8 mouse cellular contexts compared by ENCODE assay signal in the genomic region with DNA sequence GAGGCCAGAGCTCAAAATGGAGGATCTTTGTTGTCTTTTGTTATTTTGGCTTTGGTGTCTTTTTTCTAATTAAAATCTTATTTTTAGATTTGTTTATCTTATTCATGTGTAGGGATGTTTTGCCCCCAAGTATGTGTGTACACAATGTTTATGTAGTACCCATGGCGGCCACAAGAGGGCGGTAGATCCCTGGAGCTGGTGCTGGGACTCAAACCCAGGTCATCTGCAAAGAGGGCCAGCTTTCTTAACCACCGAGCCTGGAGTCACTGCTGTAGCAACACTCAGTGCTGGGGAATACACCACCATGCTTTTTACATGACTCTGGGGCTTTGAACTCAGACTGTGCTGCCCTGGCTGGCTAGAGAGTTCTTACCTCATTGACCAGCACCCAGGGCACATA. TPM values are rescaled to one million over a fixed set of nuclear protein-coding genes. Genes with fewer than 3 reads are reported as not detected.
A peak's percentile ranks its signal among the peaks of the same experiment; 100 is the strongest.
DNase-seq lines count a peak whose midpoint lies in the region; ATAC-seq and TF ChIP-seq lines count a peak whose summit lies in the region.

No protein-coding gene starts in this region.

- H3K36me3 ChIP-seq in forebrain, postnatal 0 days (ENCODE audit: insufficient read depth) = peaks cover 19% of the 10 kb centered on the region
- peaks cover 12% of the 10 kb centered on the region for H3K36me3 ChIP-seq in forebrain, embryonic 15.5 days

- ATAC-seq in forebrain, postnatal 0 days = no peak
- no peak for ATAC-seq in forebrain, embryonic 15.5 days (replicated peaks)
- 0 out of 2 replicates have a peak, but pooled peaks have one; percentile 5 for ATAC-seq in megakaryocyte progenitor cell, adult 5-6 weeks (replicated peaks; ENCODE audit: poor library complexity)

- no peak overlapping the region for H3K27ac ChIP-seq in forebrain, postnatal 0 days (ENCODE audit: low read depth, low read length)
- no peak overlapping the region for H3K27ac ChIP-seq in forebrain, embryonic 15.5 days (replicated peaks)
- H3K27ac ChIP-seq in embryonic fibroblast, embryonic 13.5 days (ENCODE audit: insufficient read depth, low read length) = no peak overlapping the region

- WGBS in forebrain, postnatal 0 days = 5% methylated on average over 3 of the region's 3 CpGs
- 3% methylated on average over 3 of the region's 3 CpGs for WGBS in forebrain, embryonic 15.5 days

- no peak overlapping the region for H3K4me2 ChIP-seq in forebrain, postnatal 0 days (ENCODE audit: low read depth)
- H3K4me2 ChIP-seq in forebrain, embryonic 15.5 days (replicated peaks) = no peak overlapping the region

- DNase-seq in forebrain, postnatal 0 days = peak; percentile 41
- peak; percentile 62 for DNase-seq in urinary bladder, postnatal 14 days (ENCODE audit: low spot score)
- no peak for DNase-seq in urinary bladder, postnatal 4 days (ENCODE audit: low spot score in 2 of 2)
- peak; percentile 71 to 77 for DNase-seq in thymus, postnatal 36 days
- no peak for DNase-seq in heart, adult 9 months (ENCODE audit: low spot score in 2 of 2)

- 0 out of 2 replicates have a peak, but pooled peaks cover 5% of the 10 kb centered on the region for H3K4me1 ChIP-seq in forebrain, postnatal 0 days (ENCODE audit: insufficient read depth)
- H3K4me1 ChIP-seq in forebrain, embryonic 15.5 days = peaks cover 39% of the 10 kb centered on the region
- H3K4me1 ChIP-seq in embryonic fibroblast, embryonic 13.5 days (ENCODE audit: control insufficient read depth, insufficient read depth, low read length) = peaks cover 5% of the 10 kb centered on the region

- H3K9ac ChIP-seq in forebrain, postnatal 0 days = no peak overlapping the region
- H3K9ac ChIP-seq in forebrain, embryonic 15.5 days (replicated peaks) = no peak overlapping the region

- TF ChIP-seq CTCF in forebrain, postnatal 0 days (IDR thresholded peaks at IDR 0.05; ENCODE audit: low read depth) = peak; percentile 81
- peak; percentile 75 for TF ChIP-seq CTCF in embryonic fibroblast, embryonic 13.5 days (IDR thresholded peaks at IDR 0.05; ENCODE audit: borderline replicate concordance, insufficient read depth, low read length)

- no peak for TF ChIP-seq POLR2A in embryonic fibroblast, embryonic 13.5 days (IDR thresholded peaks at IDR 0.05; ENCODE audit: low read depth, low read length)

- no peaks in the 10 kb centered on the region for H3K9me3 ChIP-seq in forebrain, postnatal 0 days (ENCODE audit: low read length)
- H3K9me3 ChIP-seq in forebrain, embryonic 15.5 days = no peaks in the 10 kb centered on the region

- H3K4me3 ChIP-seq in forebrain, postnatal 0 days (ENCODE audit: low read depth, low read length) = no peak overlapping the region
- H3K4me3 ChIP-seq in forebrain, embryonic 15.5 days = no peak overlapping the region
- no peak overlapping the region for H3K4me3 ChIP-seq in embryonic fibroblast, embryonic 13.5 days (ENCODE audit: insufficient read depth, low read length)

- no peaks in the 10 kb centered on the region; the same call in 1 of the 2 replicates for H3K27me3 ChIP-seq in forebrain, postnatal 0 days (ENCODE audit: insufficient read depth, low read length)
- 0 out of 2 replicates have a peak, but pooled peaks cover 5% of the 10 kb centered on the region for H3K27me3 ChIP-seq in forebrain, embryonic 15.5 days

RNA-seq across cellular contexts. Expression of gene Mpv17l2, which starts 2.6 kb away (rescaled TPM):
- total RNA-seq in forebrain, postnatal 0 days (2014; rRNA removed) = 33.7 and 39.9 TPM in 2 replicates
- polyA plus RNA-seq in forebrain, postnatal 0 days (2015; fragmentation: Nextera tagmentation; extraction: Ambion mirVana) = 60.4 and 61.9 TPM in 2 replicates
- polyA plus RNA-seq in forebrain, embryonic 15.5 days (2015; fragmentation: Nextera tagmentation; extraction: Ambion mirVana) = 51.5 and 57.7 TPM in 2 replicates
- polyA plus RNA-seq in embryonic fibroblast, embryonic 13.5 days (2011; ENCODE audit: insufficient read length, low read depth, missing spikeins) = 29.1 and 32.6 TPM in 2 replicates
- 37.4 and 41.4 TPM in 2 replicates for total RNA-seq in megakaryocyte progenitor cell, adult 5-6 weeks (2015)
- 10.2 and 10.4 TPM in 2 replicates for total RNA-seq in megakaryocyte progenitor cell, adult 5-6 weeks (2017)

RNA-seq across cellular contexts. Expression of gene Rab3a, which starts 8.9 kb away (rescaled TPM):
- 450 and 499 TPM in 2 replicates for total RNA-seq in forebrain, postnatal 0 days (2014; rRNA removed)
- polyA plus RNA-seq in forebrain, postnatal 0 days (2015; fragmentation: Nextera tagmentation; extraction: Ambion mirVana) = 632 and 673 TPM in 2 replicates
- polyA plus RNA-seq in forebrain, embryonic 15.5 days (2015; fragmentation: Nextera tagmentation; extraction: Ambion mirVana) = 319 and 328 TPM in 2 replicates
- 8.6 and 10.2 TPM in 2 replicates for polyA plus RNA-seq in embryonic fibroblast, embryonic 13.5 days (2011; ENCODE audit: insufficient read length, low read depth, missing spikeins)
- total RNA-seq in megakaryocyte progenitor cell, adult 5-6 weeks (2015) = 2.6 and 3.6 TPM in 2 replicates
- total RNA-seq in megakaryocyte progenitor cell, adult 5-6 weeks (2017) = 2.1 and 6.6 TPM in 2 replicates

RNA-seq across cellular contexts. Expression of gene Pik3r2, which starts 13.2 kb away (rescaled TPM):
- 160 and 170 TPM in 2 replicates for total RNA-seq in forebrain, postnatal 0 days (2014; rRNA removed)
- 147 and 153 TPM in 2 replicates for polyA plus RNA-seq in forebrain, postnatal 0 days (2015; fragmentation: Nextera tagmentation; extraction: Ambion mirVana)
- polyA plus RNA-seq in forebrain, embryonic 15.5 days (2015; fragmentation: Nextera tagmentation; extraction: Ambion mirVana) = 126 and 127 TPM in 2 replicates
- 42.8 and 43.5 TPM in 2 replicates for polyA plus RNA-seq in embryonic fibroblast, embryonic 13.5 days (2011; ENCODE audit: insufficient read length, low read depth, missing spikeins)
- total RNA-seq in megakaryocyte progenitor cell, adult 5-6 weeks (2015) = 5.7 and 6.0 TPM in 2 replicates
- 18.1 and 18.5 TPM in 2 replicates for total RNA-seq in megakaryocyte progenitor cell, adult 5-6 weeks (2017)

RNA-seq across cellular contexts. Expression of gene Pde4c, which starts 39.8 kb away (rescaled TPM):
- total RNA-seq in forebrain, postnatal 0 days (2014; rRNA removed) = 0.48 and 0.62 TPM in 2 replicates
- 0.10 and 0.23 TPM in 2 replicates for polyA plus RNA-seq in forebrain, postnatal 0 days (2015; fragmentation: Nextera tagmentation; extraction: Ambion mirVana)
- 0.13 and 0.22 TPM in 2 replicates for polyA plus RNA-seq in forebrain, embryonic 15.5 days (2015; fragmentation: Nextera tagmentation; extraction: Ambion mirVana)
- polyA plus RNA-seq in embryonic fibroblast, embryonic 13.5 days (2011; ENCODE audit: insufficient read length, low read depth, missing spikeins) = not detected in 2 replicates
- 0.39 TPM in 1 of 2 replicates, not detected in the other for total RNA-seq in megakaryocyte progenitor cell, adult 5-6 weeks (2015)
- total RNA-seq in megakaryocyte progenitor cell, adult 5-6 weeks (2017) = not detected in 2 replicates

RNA-seq across cellular contexts. Expression of gene Mast3, which starts 41.5 kb away (rescaled TPM):
- 26.2 and 60.0 TPM in 2 replicates for total RNA-seq in forebrain, postnatal 0 days (2014; rRNA removed)
- polyA plus RNA-seq in forebrain, postnatal 0 days (2015; fragmentation: Nextera tagmentation; extraction: Ambion mirVana) = 20.3 and 25.2 TPM in 2 replicates
- 24.6 and 25.0 TPM in 2 replicates for polyA plus RNA-seq in forebrain, embryonic 15.5 days (2015; fragmentation: Nextera tagmentation; extraction: Ambion mirVana)
- polyA plus RNA-seq in embryonic fibroblast, embryonic 13.5 days (2011; ENCODE audit: insufficient read length, low read depth, missing spikeins) = 12.6 and 13.1 TPM in 2 replicates
- total RNA-seq in megakaryocyte progenitor cell, adult 5-6 weeks (2015) = 48.7 and 50.0 TPM in 2 replicates
- 13.9 and 16.7 TPM in 2 replicates for total RNA-seq in megakaryocyte progenitor cell, adult 5-6 weeks (2017)

Comparison
In these comparisons a context has a peak if more than half of its experiments do, and no peak if none do; other contexts are left out.
1. DNase-seq: peak in forebrain, postnatal 0 days (single experiment), urinary bladder, postnatal 14 days (single experiment) and thymus, postnatal 36 days (2 of 2); none in urinary bladder, postnatal 4 days (0 of 2) and heart, adult 9 months (0 of 2).
2. RNA of gene Rab3a, which starts 8.9 kb away (polyA plus RNA-seq): 632 to 673 TPM in forebrain, postnatal 0 days and 319 to 328 TPM in forebrain, embryonic 15.5 days; 8.6 to 10.2 TPM in embryonic fibroblast, embryonic 13.5 days; every median in the first group is over 10 times any median in the second.